Mouse (Mus musculus): ENCODE data around the gene Cers6. TPM values are rescaled to one million over a fixed set of nuclear protein-coding genes. Genes with fewer than 3 reads are reported as not detected.

Gene Cers6
- total and polyA plus RNA-seq, 2 experiments: 3.9 to 16.0 TPM

DNA sequence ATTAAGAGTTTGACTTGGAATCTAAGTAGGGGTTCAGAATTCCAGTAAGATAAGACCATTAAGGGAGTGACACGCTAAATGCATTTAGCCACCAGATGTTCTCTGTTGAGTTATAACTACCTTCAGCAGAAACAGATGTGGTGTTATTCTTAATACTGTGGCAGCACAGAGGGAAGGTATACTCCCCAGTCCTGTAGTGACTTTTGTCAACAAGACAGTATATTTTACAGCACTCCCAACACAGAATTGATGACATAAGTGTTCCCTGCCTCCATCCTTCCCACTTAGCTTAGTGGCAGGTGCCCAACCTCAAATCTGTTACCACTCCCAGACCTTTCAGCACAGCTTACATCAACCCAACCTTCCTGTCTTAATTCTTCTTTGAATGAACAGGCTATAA is 219.5 kb downstream of the Cers6 start:
- no peak overlapping the region for H3K9ac ChIP-seq (ENCODE audit: low read depth, low read length)
- H3K4me3 ChIP-seq (ENCODE audit: insufficient read depth, low read depth, low read length): no peak overlapping the region
- H3K4me1 ChIP-seq (ENCODE audit: control insufficient read depth, insufficient read depth, low read length): no peaks in the 10 kb centered on the region
- no peak for DNase-seq (ENCODE audit: extremely low read depth, low read depth, low spot score)
- 90% methylated on average over 1 of the region's 1 CpGs for WGBS
- H3K27ac ChIP-seq (replicated peaks; ENCODE audit: insufficient read depth, low read depth, low read length): no peak overlapping the region
- no peaks in the 10 kb centered on the region; the same call in 1 of the 2 replicates for H3K36me3 ChIP-seq (ENCODE audit: control insufficient read depth, insufficient read depth, low read length)
- TF ChIP-seq POLR2A (IDR thresholded peaks at IDR 0.05; ENCODE audit: extremely low read depth, insufficient read depth, low read length) (no peak), CTCF (IDR thresholded peaks at IDR 0.05; ENCODE audit: low read depth, low read length) (no peak)
- no peaks in the 10 kb centered on the region for H3K27me3 ChIP-seq (ENCODE audit: control insufficient read depth, insufficient read depth, low read length)
- H3K79me2 ChIP-seq (ENCODE audit: control insufficient read depth, insufficient read depth, low read length): no peaks in the 10 kb centered on the region; the same call in 1 of the 2 replicates

DNA sequence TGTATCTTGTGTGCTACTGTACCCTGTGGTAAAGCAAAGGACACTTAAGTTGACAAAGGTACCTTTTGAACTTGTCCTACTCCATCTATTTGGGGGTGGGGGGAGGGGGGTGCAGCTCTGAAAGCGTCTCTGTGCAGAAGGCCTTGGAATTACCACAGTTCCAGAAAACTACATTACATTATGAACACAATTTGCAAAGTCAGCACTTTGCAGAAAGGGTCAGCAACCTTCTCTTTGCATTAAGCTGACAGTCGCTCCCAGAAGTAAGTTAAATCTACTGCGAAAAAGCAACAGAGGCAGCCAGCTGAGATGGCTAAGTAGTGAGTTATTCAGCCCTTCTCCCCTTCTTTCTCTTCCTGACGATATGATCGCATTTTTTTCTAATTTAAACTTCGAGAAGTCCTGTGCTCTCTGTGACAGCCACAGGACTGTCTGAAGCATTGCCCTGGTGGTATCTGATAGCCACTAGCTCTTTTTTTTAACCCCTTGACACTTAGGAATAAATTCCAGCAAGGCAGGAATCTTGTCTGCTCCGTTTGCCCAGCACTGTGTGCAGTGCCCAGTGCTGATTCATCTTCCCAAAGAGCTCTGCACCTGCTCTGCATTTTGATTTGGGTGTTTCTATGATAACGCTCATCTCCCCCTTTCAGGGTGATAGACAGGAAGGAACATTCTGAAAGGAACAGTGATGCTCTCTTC is 221.4 kb downstream of the Cers6 start:
- DNase-seq (ENCODE audit: extremely low read depth, low read depth, low spot score): no peak
- TF ChIP-seq POLR2A (IDR thresholded peaks at IDR 0.05; ENCODE audit: extremely low read depth, insufficient read depth, low read length) (no peak), CTCF (IDR thresholded peaks at IDR 0.05; ENCODE audit: low read depth, low read length) (no peak)
- Histone ChIP-seq H3K4me3 (ENCODE audit: insufficient read depth, low read depth, low read length) (no peak overlapping the region), H3K4me1 (ENCODE audit: control insufficient read depth, insufficient read depth, low read length) (no peaks in the 10 kb centered on the region), H3K27ac (replicated peaks; ENCODE audit: insufficient read depth, low read depth, low read length) (no peak overlapping the region), H3K36me3 (ENCODE audit: control insufficient read depth, insufficient read depth, low read length) (no peaks in the 10 kb centered on the region; the same call in 1 of the 2 replicates), H3K9ac (ENCODE audit: low read depth, low read length) (no peak overlapping the region), H3K79me2 (ENCODE audit: control insufficient read depth, insufficient read depth, low read length) (no peaks in the 10 kb centered on the region; the same call in 1 of the 2 replicates), H3K27me3 (ENCODE audit: control insufficient read depth, insufficient read depth, low read length) (no peaks in the 10 kb centered on the region)
- 89% methylated on average over 8 of the region's 8 CpGs for WGBS

DNA sequence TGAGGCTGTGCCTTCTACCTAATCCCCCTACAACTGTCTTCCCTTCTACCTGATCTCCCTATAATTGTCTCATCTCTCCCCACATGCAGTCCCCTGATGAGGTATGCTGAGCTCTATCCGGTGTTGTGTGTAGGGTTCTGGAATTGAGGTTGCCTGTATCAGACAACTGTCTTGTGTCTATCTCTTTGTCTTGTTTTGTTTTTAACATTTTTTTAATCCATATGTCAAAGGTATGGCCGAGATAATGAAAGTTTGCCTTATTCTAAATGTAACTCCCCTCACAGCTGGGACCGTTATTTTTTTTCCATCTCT is 221.9 kb downstream of the Cers6 start:
- Histone ChIP-seq H3K36me3 (ENCODE audit: control insufficient read depth, insufficient read depth, low read length) (no peaks in the 10 kb centered on the region; the same call in 1 of the 2 replicates), H3K4me1 (ENCODE audit: control insufficient read depth, insufficient read depth, low read length) (no peaks in the 10 kb centered on the region), H3K9ac (ENCODE audit: low read depth, low read length) (no peak overlapping the region), H3K27ac (replicated peaks; ENCODE audit: insufficient read depth, low read depth, low read length) (no peak overlapping the region), H3K4me3 (ENCODE audit: insufficient read depth, low read depth, low read length) (no peak overlapping the region), H3K27me3 (ENCODE audit: control insufficient read depth, insufficient read depth, low read length) (no peaks in the 10 kb centered on the region), H3K79me2 (ENCODE audit: control insufficient read depth, insufficient read depth, low read length) (no peaks in the 10 kb centered on the region; the same call in 1 of the 2 replicates)
- TF ChIP-seq CTCF (IDR thresholded peaks at IDR 0.05; ENCODE audit: low read depth, low read length) (no peak), POLR2A (IDR thresholded peaks at IDR 0.05; ENCODE audit: extremely low read depth, insufficient read depth, low read length) (no peak)
- 92% methylated on average over 3 of the region's 3 CpGs for WGBS
- DNase-seq (ENCODE audit: extremely low read depth, low read depth, low spot score): no peak

DNA sequence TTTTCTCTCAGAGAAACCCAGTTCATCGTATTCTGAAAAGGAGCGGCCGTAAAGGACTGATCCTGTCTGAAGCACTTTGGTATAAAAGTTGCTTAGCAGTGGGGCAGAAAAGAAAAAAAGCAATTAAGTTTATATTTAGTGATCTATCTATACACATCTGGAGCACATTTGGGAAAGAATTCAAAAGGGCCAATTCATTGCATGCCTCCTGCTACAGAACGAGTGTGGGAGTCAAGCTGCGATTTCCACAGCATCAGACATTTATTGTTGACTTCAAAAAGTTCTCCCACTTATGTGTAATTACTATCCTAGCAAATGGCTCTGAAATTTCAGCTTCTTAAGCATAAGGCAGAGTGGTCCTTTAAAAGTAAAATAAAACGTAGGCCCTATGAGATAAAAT is 223.2 kb downstream of the Cers6 start:
- no peak for TF ChIP-seq CTCF (IDR thresholded peaks at IDR 0.05; ENCODE audit: low read depth, low read length)
- TF ChIP-seq POLR2A (IDR thresholded peaks at IDR 0.05; ENCODE audit: extremely low read depth, insufficient read depth, low read length): no peak
- 94% methylated on average over 6 of the region's 6 CpGs for WGBS
- DNase-seq (ENCODE audit: extremely low read depth, low read depth, low spot score): no peak
- Histone ChIP-seq H3K27ac (replicated peaks; ENCODE audit: insufficient read depth, low read depth, low read length) (no peak overlapping the region), H3K79me2 (ENCODE audit: control insufficient read depth, insufficient read depth, low read length) (no peaks in the 10 kb centered on the region; the same call in 1 of the 2 replicates), H3K4me1 (ENCODE audit: control insufficient read depth, insufficient read depth, low read length) (no peaks in the 10 kb centered on the region), H3K9ac (ENCODE audit: low read depth, low read length) (no peak overlapping the region), H3K27me3 (ENCODE audit: control insufficient read depth, insufficient read depth, low read length) (no peaks in the 10 kb centered on the region), H3K36me3 (ENCODE audit: control insufficient read depth, insufficient read depth, low read length) (no peaks in the 10 kb centered on the region; the same call in 1 of the 2 replicates), H3K4me3 (ENCODE audit: insufficient read depth, low read depth, low read length) (no peak overlapping the region)

DNA sequence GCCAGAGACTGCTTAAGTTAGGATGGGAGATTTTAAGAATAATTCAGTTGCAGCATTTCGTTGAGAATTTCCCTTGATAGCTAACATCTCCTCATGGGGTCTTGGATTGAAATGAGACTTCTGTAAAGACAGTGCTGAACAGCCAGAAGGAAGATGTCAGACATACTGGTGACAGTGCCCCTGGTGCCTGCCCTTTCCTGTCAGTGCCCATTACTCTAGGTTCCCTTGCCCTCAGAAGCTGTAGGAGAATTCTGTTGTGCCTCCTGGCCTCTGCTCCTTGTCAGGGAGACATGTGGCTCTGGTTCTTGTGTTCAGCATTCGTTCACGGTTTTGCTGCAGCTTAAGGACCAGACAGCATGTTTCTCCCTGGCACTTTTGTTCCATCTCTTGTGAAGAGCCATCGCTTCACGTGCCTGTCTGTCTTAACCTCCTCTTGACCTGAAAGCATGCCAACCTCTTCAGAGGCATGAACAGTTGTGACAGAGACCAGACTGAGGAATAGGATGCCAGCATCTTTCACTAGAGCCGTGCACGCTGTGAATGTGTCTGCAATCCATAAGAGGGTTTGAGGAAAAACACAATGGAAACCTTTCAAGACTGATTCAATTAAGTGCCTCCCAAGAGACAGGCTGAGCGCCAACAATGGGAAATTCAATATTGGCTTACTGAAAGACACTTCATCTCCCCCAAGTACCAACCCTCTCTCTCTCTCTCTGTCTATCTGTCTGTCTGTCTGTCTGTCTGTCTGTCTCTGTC is 225.4 kb downstream of the Cers6 start:
- Histone ChIP-seq H3K27ac (replicated peaks; ENCODE audit: insufficient read depth, low read depth, low read length) (no peak overlapping the region), H3K27me3 (ENCODE audit: control insufficient read depth, insufficient read depth, low read length) (no peaks in the 10 kb centered on the region), H3K9ac (ENCODE audit: low read depth, low read length) (no peak overlapping the region), H3K79me2 (ENCODE audit: control insufficient read depth, insufficient read depth, low read length) (no peaks in the 10 kb centered on the region; the same call in 1 of the 2 replicates), H3K4me1 (ENCODE audit: control insufficient read depth, insufficient read depth, low read length) (no peaks in the 10 kb centered on the region), H3K36me3 (ENCODE audit: control insufficient read depth, insufficient read depth, low read length) (no peaks in the 10 kb centered on the region; the same call in 1 of the 2 replicates), H3K4me3 (ENCODE audit: insufficient read depth, low read depth, low read length) (no peak overlapping the region)
- DNase-seq (ENCODE audit: extremely low read depth, low read depth, low spot score): no peak
- TF ChIP-seq CTCF (IDR thresholded peaks at IDR 0.05; ENCODE audit: low read depth, low read length) (no peak), POLR2A (IDR thresholded peaks at IDR 0.05; ENCODE audit: extremely low read depth, insufficient read depth, low read length) (no peak)
- WGBS: 91% methylated on average over 8 of the region's 8 CpGs

DNA sequence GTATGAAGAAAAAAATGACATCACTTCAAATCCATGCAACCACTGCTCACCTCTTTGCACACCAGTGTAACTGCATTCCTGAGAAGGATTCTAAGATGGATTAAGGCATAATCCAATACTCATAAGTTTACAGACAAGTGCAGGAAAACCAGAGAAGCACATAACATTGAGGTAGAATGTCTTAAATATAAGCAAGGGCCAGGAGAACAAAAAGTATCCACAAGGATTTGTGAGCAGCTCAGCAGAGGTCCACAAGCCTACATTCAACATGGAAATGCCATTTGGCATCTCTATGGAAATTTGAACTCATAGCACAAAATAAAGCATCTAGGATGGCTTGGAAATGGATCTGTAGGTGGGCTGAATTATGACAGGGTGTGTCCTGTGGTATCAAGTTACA is 234.6 kb downstream of the Cers6 start:
- no peak for DNase-seq (ENCODE audit: extremely low read depth, low read depth, low spot score)
- no peaks in the 10 kb centered on the region for H3K27me3 ChIP-seq (ENCODE audit: control insufficient read depth, insufficient read depth, low read length)
- no peaks in the 10 kb centered on the region for H3K36me3 ChIP-seq (ENCODE audit: control insufficient read depth, insufficient read depth, low read length)
- no peaks in the 10 kb centered on the region for H3K4me1 ChIP-seq (ENCODE audit: control insufficient read depth, insufficient read depth, low read length)
- TF ChIP-seq CTCF (IDR thresholded peaks at IDR 0.05; ENCODE audit: low read depth, low read length): no peak
- no peak for TF ChIP-seq POLR2A (IDR thresholded peaks at IDR 0.05; ENCODE audit: extremely low read depth, insufficient read depth, low read length)
- H3K9ac ChIP-seq (ENCODE audit: low read depth, low read length): no peak overlapping the region
- H3K27ac ChIP-seq (replicated peaks; ENCODE audit: insufficient read depth, low read depth, low read length): no peak overlapping the region
- H3K79me2 ChIP-seq (ENCODE audit: control insufficient read depth, insufficient read depth, low read length): no peaks in the 10 kb centered on the region
- no peak overlapping the region for H3K4me3 ChIP-seq (ENCODE audit: insufficient read depth, low read depth, low read length)

All from liver, adult 2 months (tissue).